Mouse (Mus musculus) embryo, embryonic 10 days (tissue): ENCODE measurements around the gene Psmd9.
A peak's percentile ranks its signal among the peaks of the same experiment; 100 is the strongest.

Experiments used
- DNase-seq: peaks from one replicate; pipeline ENCODE4 v3.0.0-alpha.2; 2015; ENCODE audit warnings: low spot score

Gene Psmd9

GRCm38 (mm10) chr5:123298526-123298925 lies 129.3 kb downstream of the Psmd9 start:
- DNase-seq = peak; percentile 36
